Mouse (Mus musculus) right cerebral cortex, adult 2 months (tissue): ENCODE data around the gene Gm45062.

ENCODE experiments used
- DNase-seq, 2 experiments: peaks; one replicate each; pipeline ENCODE4 v3.0.0; 2021 to 2022; ENCODE audit warnings: low spot score in 2 of 2

Gene Gm45062

GRCm38 (mm10) chr6:8259004-8259666 is at the start of gene Gm45062, which contains the start of the genes Rpa3 and Umad1:
TSS of gene Gm45062 (plus strand) at chr6:8259450.
TSS of gene Rpa3 (minus strand) at chr6:8259173.
TSS of gene Umad1 (plus strand) at chr6:8259288.
- DNase-seq = peak; percentile 98 to 99

GRCm38 (mm10) chr6:8209866-8210186 is 49.4 kb upstream of the Gm45062 start:
- DNase-seq = no peak

DNA sequence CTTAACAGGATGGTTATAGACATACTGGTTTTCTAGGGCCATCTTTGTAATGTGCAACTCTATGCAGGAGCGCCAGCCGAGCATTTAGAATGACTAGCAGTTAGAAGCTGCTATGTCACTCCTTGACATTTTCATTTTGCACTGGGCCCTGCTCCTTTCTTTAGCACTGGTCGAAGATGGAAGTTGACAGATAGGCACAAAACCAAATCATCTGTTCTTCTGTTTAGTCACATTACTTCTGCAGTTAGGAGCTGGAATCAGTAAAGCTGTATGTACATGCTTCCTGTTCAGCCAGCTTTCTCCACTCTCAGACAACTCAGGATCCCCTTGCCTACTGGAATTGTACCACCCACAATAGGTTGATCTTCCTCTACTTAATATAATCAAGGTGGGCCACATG is 48.6 kb upstream of the Gm45062 start:
- no peak for DNase-seq

- DNase-seq = no peak
Observed at GRCm38 (mm10) chr6:8227035-8227434, 32.2 kb upstream of the Gm45062 start.

GRCm38 (mm10) chr6:8228596-8228995 is 30.7 kb upstream of the Gm45062 start:
- no peak for DNase-seq

GRCm38 (mm10) chr6:8258316-8258715 is 934 bp upstream of the Gm45062 start:
- DNase-seq = no peak

GRCm38 (mm10) chr6:8259667-8260044 is 406 bp downstream of the Gm45062 start:
- no peak for DNase-seq

GRCm38 (mm10) chr6:8271047-8271446 is 11.8 kb downstream of the Gm45062 start:
- no peak for DNase-seq

GRCm38 (mm10) chr6:8274387-8275054 is 15.3 kb downstream of the Gm45062 start:
- no peak for DNase-seq

DNA sequence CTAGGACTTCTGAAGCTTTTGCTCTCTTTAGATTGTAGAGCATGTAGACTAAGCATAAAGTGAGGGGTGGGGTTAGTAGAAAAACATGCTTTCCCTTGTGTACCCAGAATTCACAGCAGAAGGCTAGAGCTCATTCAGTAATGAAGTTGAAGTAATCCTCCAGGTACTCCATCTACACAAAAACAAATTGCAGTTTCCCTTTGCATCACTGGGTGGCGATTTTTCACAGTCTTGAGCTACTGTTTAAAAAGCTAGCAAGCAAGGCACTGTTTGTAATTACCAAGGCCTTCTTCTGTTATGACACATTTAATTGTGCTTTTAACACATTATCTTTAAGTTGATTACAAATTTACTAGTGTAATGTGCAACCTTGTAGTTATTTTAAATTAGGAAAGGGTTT is 15.8 kb downstream of the Gm45062 start:
- DNase-seq = peak; percentile 89 to 92

DNA sequence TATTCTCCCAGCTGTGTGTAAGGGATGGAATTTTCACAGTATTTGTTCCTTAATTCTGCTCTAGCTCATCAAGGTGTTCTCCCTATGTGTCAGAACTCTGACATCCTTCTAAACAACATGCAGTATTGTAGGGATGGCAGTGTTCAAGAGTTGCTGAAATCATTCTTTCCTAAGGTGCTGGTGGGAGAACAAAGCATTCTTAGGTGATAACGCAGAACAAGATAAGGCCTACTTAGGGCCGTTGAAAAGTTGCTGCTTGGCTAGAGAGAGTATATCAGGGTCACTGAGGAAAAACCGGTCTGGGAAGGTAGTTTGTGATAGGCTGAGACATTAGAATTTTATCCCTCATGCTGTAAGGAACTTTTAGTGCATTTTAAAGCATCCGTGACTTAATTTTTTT is 17.2 kb downstream of the Gm45062 start:
- DNase-seq = no peak

- DNase-seq = no peak
Observed at GRCm38 (mm10) chr6:8278426-8279002, 19.3 kb downstream of the Gm45062 start.

GRCm38 (mm10) chr6:8283255-8283654 is 24.0 kb downstream of the Gm45062 start:
- no peak for DNase-seq

DNA sequence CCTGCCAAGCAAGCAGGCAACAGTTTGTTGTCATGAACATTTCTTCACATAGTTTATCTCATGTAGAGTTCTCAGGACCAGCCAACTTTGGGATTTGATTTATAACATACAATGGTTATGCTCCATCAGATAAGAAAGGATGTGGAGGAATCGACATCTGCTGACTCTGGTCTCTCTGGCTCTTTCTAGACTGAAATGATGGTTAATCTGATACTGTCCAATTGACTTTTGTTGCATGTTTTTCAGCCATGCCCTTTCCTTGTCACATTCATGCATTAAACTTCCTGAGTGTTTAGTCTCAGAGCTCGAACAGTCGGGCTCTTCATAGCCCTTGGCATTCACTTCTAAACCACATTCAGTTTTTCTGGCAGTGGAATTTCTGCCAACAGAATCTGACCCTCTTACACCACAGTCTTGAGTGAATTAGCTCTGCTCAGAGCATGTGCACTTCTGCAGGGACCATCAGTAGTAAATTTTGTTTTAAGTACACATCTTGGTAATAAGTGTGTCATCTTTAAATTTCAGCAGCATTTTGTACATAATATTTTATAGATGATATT is 26.2 kb downstream of the Gm45062 start:
- no peak for DNase-seq

GRCm38 (mm10) chr6:8286146-8286545 is 26.9 kb downstream of the Gm45062 start:
- no peak for DNase-seq

GRCm38 (mm10) chr6:8288755-8289580 is 29.7 kb downstream of the Gm45062 start:
- DNase-seq = no peak

GRCm38 (mm10) chr6:8294048-8294784 is 35.0 kb downstream of the Gm45062 start:
- DNase-seq = no peak

DNA sequence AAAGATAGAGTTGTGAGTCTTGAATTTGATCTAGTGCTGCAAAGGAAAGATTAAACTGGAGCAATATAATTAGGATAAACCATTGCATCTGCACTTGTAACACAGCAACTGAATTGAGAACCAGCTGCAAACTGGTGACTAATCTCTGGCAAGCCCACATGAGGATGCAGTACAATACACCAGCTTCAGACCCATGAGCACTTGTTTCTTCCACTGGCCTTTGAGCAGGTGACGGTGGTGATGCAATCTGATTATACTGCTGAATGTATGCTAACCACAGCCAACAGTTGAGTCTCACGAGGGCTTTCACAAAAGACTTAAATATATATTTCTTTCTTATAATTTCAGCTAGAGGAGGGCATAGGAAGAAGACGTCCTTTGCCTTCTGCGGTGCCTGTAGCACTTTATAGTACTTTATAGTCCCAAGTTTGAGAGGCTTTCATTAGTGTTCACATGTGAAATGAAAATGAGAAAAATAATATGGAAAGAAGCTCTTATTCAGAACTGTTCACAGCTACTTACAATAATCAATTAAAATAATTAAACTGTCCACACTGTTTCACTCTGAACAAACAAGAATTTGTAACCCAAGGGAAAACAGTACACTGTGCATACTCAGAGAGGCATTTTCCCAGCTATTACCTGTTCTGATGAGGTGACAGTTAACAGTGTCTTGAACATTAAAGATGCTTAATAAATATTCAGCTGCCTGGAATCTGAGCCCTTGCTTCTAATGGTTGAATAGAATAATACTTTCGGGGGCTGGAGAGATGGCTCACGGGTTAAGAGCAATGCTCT is 40.0 kb downstream of the Gm45062 start:
- DNase-seq = no peak

GRCm38 (mm10) chr6:8307878-8308775 is 48.9 kb downstream of the Gm45062 start:
- DNase-seq = no peak
